Mouse (Mus musculus): ENCODE data around the gene Zfp536. TPM values are rescaled to one million over a fixed set of nuclear protein-coding genes. Genes with fewer than 3 reads are reported as not detected.

Gene Zfp536
- polyA plus RNA-seq, 1 experiment: 0.49 TPM

GRCm38 (mm10) chr7:37466477-37467243 is 306.8 kb downstream of the Zfp536 start:
- no peak for TF ChIP-seq CTCF (IDR thresholded peaks at IDR 0.05; ENCODE audit: borderline replicate concordance, control insufficient read depth, extremely low read depth, insufficient read depth, low read length, poor library complexity)
- no peak for TF ChIP-seq POLR2A (IDR thresholded peaks at IDR 0.05; ENCODE audit: control insufficient read depth, extremely low read depth, insufficient read depth, low read length, poor library complexity)
- Histone ChIP-seq H3K36me3 (ENCODE audit: control insufficient read depth, insufficient read depth, low read length) (no peaks in the 10 kb centered on the region), H3K27me3 (ENCODE audit: control insufficient read depth, insufficient read depth, low read length) (no peaks in the 10 kb centered on the region), H3K4me3 (ENCODE audit: control insufficient read depth, insufficient read depth, low read length) (no peak overlapping the region), H3K4me1 (replicated peaks; ENCODE audit: control insufficient read depth, insufficient read depth, low read length) (no peaks in the 10 kb centered on the region), H3K27ac (ENCODE audit: control insufficient read depth, insufficient read depth, low read length) (no peak overlapping the region)
- no peak for DNase-seq
- WGBS: 75% methylated on average over 9 of the region's 9 CpGs

DNA sequence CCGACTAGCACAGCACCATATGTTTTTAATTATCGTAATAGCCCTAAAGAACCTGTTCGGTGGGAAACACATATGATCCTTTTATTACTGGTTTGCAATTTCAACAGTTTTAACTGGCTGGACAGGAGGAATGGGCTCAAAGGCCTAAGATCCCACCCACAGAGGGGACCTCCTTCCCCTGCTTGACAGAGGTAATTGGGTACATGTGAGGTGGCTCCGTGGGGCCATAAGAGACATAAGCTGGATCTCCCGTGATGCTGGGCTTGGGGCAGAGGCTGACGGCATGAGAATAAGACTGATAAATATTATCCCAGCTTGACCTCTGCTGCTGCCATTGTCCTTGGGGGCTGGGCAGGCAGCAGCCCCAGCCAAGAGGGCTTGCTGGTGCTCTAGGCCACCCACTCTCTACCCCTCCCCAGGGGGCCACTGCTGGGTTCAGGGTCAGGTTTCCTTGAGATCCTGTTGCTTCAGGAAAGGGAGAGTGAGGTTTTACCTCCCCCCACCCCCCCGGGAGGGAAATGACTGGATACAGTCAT is 309.2 kb downstream of the Zfp536 start:
- Histone ChIP-seq H3K36me3 (ENCODE audit: control insufficient read depth, insufficient read depth, low read length) (no peaks in the 10 kb centered on the region), H3K27me3 (ENCODE audit: control insufficient read depth, insufficient read depth, low read length) (no peaks in the 10 kb centered on the region), H3K4me3 (ENCODE audit: control insufficient read depth, insufficient read depth, low read length) (no peak overlapping the region), H3K4me1 (replicated peaks; ENCODE audit: control insufficient read depth, insufficient read depth, low read length) (peaks cover 4% of the 10 kb centered on the region; the same call in 1 of the 2 replicates), H3K27ac (ENCODE audit: control insufficient read depth, insufficient read depth, low read length) (no peak overlapping the region)
- no peak for TF ChIP-seq POLR2A (IDR thresholded peaks at IDR 0.05; ENCODE audit: control insufficient read depth, extremely low read depth, insufficient read depth, low read length, poor library complexity)
- TF ChIP-seq CTCF (IDR thresholded peaks at IDR 0.05; ENCODE audit: borderline replicate concordance, control insufficient read depth, extremely low read depth, insufficient read depth, low read length, poor library complexity): no peak
- no peak for DNase-seq
- 88% methylated on average over 7 of the region's 7 CpGs for WGBS

DNA sequence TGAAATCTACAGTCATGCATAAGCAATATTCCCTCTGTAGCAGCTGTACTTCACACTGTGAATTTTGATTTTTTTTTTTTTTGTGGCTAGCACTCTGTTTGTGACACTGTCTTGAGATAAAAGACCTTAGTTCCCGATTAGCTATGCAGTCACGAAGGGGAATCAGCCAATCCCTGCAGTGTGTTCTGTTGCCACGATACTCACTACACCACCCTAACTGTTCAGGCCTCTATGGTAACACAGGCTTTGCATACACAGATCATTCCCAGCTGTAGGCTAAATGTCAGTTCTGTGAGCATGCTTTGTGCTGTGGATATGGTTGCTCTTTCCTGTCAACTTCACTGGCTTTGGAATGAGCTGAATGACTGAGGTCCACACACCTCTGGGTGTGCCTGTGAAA is 325.9 kb downstream of the Zfp536 start:
- no peaks in the 10 kb centered on the region for H3K36me3 ChIP-seq (ENCODE audit: control insufficient read depth, insufficient read depth, low read length)
- no peak overlapping the region for H3K27ac ChIP-seq (ENCODE audit: control insufficient read depth, insufficient read depth, low read length)
- WGBS: 76% methylated on average over 3 of the region's 3 CpGs
- no peaks in the 10 kb centered on the region for H3K4me1 ChIP-seq (replicated peaks; ENCODE audit: control insufficient read depth, insufficient read depth, low read length)
- DNase-seq: no peak
- TF ChIP-seq CTCF (IDR thresholded peaks at IDR 0.05; ENCODE audit: borderline replicate concordance, control insufficient read depth, extremely low read depth, insufficient read depth, low read length, poor library complexity) (no peak), POLR2A (IDR thresholded peaks at IDR 0.05; ENCODE audit: control insufficient read depth, extremely low read depth, insufficient read depth, low read length, poor library complexity) (no peak)
- H3K27me3 ChIP-seq (ENCODE audit: control insufficient read depth, insufficient read depth, low read length): no peaks in the 10 kb centered on the region
- no peak overlapping the region for H3K4me3 ChIP-seq (ENCODE audit: control insufficient read depth, insufficient read depth, low read length)

- WGBS: 89% methylated on average over 13 of the region's 13 CpGs
- TF ChIP-seq CTCF (IDR thresholded peaks at IDR 0.05; ENCODE audit: borderline replicate concordance, control insufficient read depth, extremely low read depth, insufficient read depth, low read length, poor library complexity) (no peak), POLR2A (IDR thresholded peaks at IDR 0.05; ENCODE audit: control insufficient read depth, extremely low read depth, insufficient read depth, low read length, poor library complexity) (no peak)
- H3K27ac ChIP-seq (ENCODE audit: control insufficient read depth, insufficient read depth, low read length): no peak overlapping the region
- H3K36me3 ChIP-seq (ENCODE audit: control insufficient read depth, insufficient read depth, low read length): no peaks in the 10 kb centered on the region
- H3K4me3 ChIP-seq (ENCODE audit: control insufficient read depth, insufficient read depth, low read length): no peak overlapping the region
- H3K4me1 ChIP-seq (replicated peaks; ENCODE audit: control insufficient read depth, insufficient read depth, low read length): peaks cover 14% of the 10 kb centered on the region
- no peak for DNase-seq
- H3K27me3 ChIP-seq (ENCODE audit: control insufficient read depth, insufficient read depth, low read length): no peaks in the 10 kb centered on the region
Measured at GRCm38 (mm10) chr7:37439912-37440311, 333.5 kb downstream of the Zfp536 start.

GRCm38 (mm10) chr7:37439117-37439844 is 334.2 kb downstream of the Zfp536 start:
- Histone ChIP-seq H3K4me3 (ENCODE audit: control insufficient read depth, insufficient read depth, low read length) (no peak overlapping the region), H3K4me1 (replicated peaks; ENCODE audit: control insufficient read depth, insufficient read depth, low read length) (peaks cover 14% of the 10 kb centered on the region), H3K27ac (ENCODE audit: control insufficient read depth, insufficient read depth, low read length) (no peak overlapping the region), H3K27me3 (ENCODE audit: control insufficient read depth, insufficient read depth, low read length) (no peaks in the 10 kb centered on the region), H3K36me3 (ENCODE audit: control insufficient read depth, insufficient read depth, low read length) (no peaks in the 10 kb centered on the region)
- no peak for DNase-seq
- TF ChIP-seq POLR2A (IDR thresholded peaks at IDR 0.05; ENCODE audit: control insufficient read depth, extremely low read depth, insufficient read depth, low read length, poor library complexity) (no peak), CTCF (IDR thresholded peaks at IDR 0.05; ENCODE audit: borderline replicate concordance, control insufficient read depth, extremely low read depth, insufficient read depth, low read length, poor library complexity) (no peak)
- WGBS: 69% methylated on average over 16 of the region's 16 CpGs

DNA sequence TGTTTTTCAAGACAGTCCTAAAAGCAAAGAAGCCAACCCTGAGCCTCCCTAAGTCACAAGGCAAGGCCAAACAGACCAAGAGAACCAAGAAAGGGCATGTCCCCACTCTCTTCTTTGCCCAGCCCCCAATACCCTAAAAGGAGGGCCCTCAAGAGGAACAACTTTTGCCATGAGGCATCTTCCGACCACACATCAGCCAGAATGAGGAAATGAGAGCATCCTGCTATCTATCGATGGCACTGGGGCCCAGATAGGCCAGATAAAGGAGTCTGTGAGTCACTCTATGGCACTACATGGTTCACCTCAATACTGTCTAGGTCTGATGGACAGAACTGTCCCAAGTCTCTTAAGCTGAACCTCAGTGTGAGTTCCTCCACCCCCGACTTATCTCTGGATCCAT is 335.6 kb downstream of the Zfp536 start:
- no peaks in the 10 kb centered on the region for H3K36me3 ChIP-seq (ENCODE audit: control insufficient read depth, insufficient read depth, low read length)
- no peak for TF ChIP-seq POLR2A (IDR thresholded peaks at IDR 0.05; ENCODE audit: control insufficient read depth, extremely low read depth, insufficient read depth, low read length, poor library complexity)
- DNase-seq: no peak
- peaks cover 23% of the 10 kb centered on the region for H3K4me1 ChIP-seq (replicated peaks; ENCODE audit: control insufficient read depth, insufficient read depth, low read length)
- H3K4me3 ChIP-seq (ENCODE audit: control insufficient read depth, insufficient read depth, low read length): no peak overlapping the region
- no peaks in the 10 kb centered on the region for H3K27me3 ChIP-seq (ENCODE audit: control insufficient read depth, insufficient read depth, low read length)
- 27% methylated on average over 3 of the region's 3 CpGs for WGBS
- H3K27ac ChIP-seq (ENCODE audit: control insufficient read depth, insufficient read depth, low read length): no peak overlapping the region

All from thymus, adult 2 months (tissue).